In the genomic region with DNA sequence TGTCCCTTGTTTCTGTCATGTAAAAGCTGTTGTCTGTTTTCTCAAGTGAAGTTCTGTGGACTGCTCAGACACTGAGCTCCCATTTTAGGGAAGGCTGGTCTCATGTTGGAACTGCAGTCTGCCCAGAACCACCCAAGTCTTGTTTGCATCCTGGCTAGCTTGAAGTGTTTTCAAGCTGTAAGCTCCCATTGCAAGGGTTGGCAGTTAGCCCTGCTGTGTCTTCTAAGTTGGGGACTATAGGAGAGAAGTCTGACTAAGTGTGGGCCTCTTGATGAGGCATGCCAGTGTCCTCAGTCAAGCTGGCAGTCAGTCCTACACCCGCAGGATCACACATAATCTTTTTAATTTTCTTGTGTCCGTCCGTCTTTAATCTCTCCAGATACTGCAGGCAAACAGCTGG, we compare ENCODE assay signal across 14 mouse cellular contexts.
"Had no signal": no experiment of that assay in that cellular context is flagged by ENCODE, and none has a peak within 500 bp of the region (broad histone marks: within the 10 kb centered on the region; RNA-seq: fewer than 3 reads in every experiment).

No protein-coding gene starts in this region.

- DNase-seq: gastrocnemius, adult 2 months; gastrocnemius, postnatal 10 days; gastrocnemius, postnatal 25 days; heart, adult 18-20 months; heart, postnatal 10 days; heart, postnatal 4 days; kidney, adult 18-20 months; kidney, adult 8-10 months; kidney, postnatal 10 days; kidney, postnatal 25 days; kidney, postnatal 4 days; layer of hippocampus, adult 9-11 months; layer of hippocampus, postnatal 36 days; left cerebral cortex, postnatal 4 days had no signal
